Mouse (Mus musculus): ENCODE results near the gene Tmem128.

Tmem128 gene

GRCm38 (mm10) chr5:38277936-38278600 is 18.1 kb downstream of the Tmem128 start:
- no peak for DNase-seq (ENCODE audit: low spot score)

GRCm38 (mm10) chr5:38280075-38280474 is 20.1 kb downstream of the Tmem128 start:
- DNase-seq (ENCODE audit: low spot score) = no peak

- DNase-seq (ENCODE audit: low spot score) = no peak
These were observed 25.7 kb downstream of the Tmem128 start for GRCm38 (mm10) chr5:38285724-38286123.

- DNase-seq (ENCODE audit: low spot score) = no peak
These were observed 28.5 kb downstream of the Tmem128 start for GRCm38 (mm10) chr5:38288476-38288875.

GRCm38 (mm10) chr5:38301761-38302411 is 41.9 kb downstream of the Tmem128 start:
- DNase-seq (ENCODE audit: low spot score) = no peak

- DNase-seq (ENCODE audit: low spot score) = no peak
These were observed 42.7 kb downstream of the Tmem128 start for GRCm38 (mm10) chr5:38302651-38303050.

GRCm38 (mm10) chr5:38305241-38305640 is 45.3 kb downstream of the Tmem128 start:
- DNase-seq (ENCODE audit: low spot score) = no peak

GRCm38 (mm10) chr5:38307255-38308101 is 47.5 kb downstream of the Tmem128 start:
- DNase-seq (ENCODE audit: low spot score) = peak; percentile 92

GRCm38 (mm10) chr5:38308873-38309272 is 48.9 kb downstream of the Tmem128 start:
- DNase-seq (ENCODE audit: low spot score) = peak; percentile 81

GRCm38 (mm10) chr5:38309795-38310194 is 49.8 kb downstream of the Tmem128 start:
- no peak for DNase-seq (ENCODE audit: low spot score)

Measured in retina, embryonic 14.5 days (tissue).